Mouse (Mus musculus) bone marrow, adult 2 months (tissue): ENCODE results near the gene R3hdm4. TPM values are rescaled to one million over a fixed set of nuclear protein-coding genes. Genes with fewer than 3 reads are reported as not detected.
A peak's percentile ranks its signal among the peaks of the same experiment; 100 is the strongest.
"Not testable (repeated sequence)": the region's sequence is repeated elsewhere in the genome, so short reads cannot be mapped to it uniquely, and the experiment has no call there.

ENCODE experiments used
- H3K27ac ChIP-seq: fragments of 200-500 bp; 2 replicates; pipeline ENCODE4 v1.5.1; 2012; ENCODE audit warnings: low read depth, mild to moderate bottlenecking, control low read depth, inconsistent platforms, low read length; ENCODE audit not compliant: control insufficient read depth, poor library complexity, insufficient read depth
- H3K4me1 ChIP-seq: fragments of 200-500 bp; 2 replicates; pipeline ENCODE4 v1.6.1; 2011; ENCODE audit warnings: low read length; ENCODE audit not compliant: control insufficient read depth, insufficient read depth
- H3K4me3 ChIP-seq: fragments of 200-500 bp; replicated peaks from 2 replicates; pipeline ENCODE3; 2011; ENCODE audit warnings: mild to moderate bottlenecking, low read depth, low read length, control low read depth; ENCODE audit not compliant: control insufficient read depth
- CTCF ChIP-seq: fragments of 200-500 bp; IDR thresholded peaks from 2 replicates; pipeline ENCODE4 v1.5.1; 2011; ENCODE audit warnings: low read length, control low read depth; ENCODE audit not compliant: control insufficient read depth, insufficient read depth
- POLR2A ChIP-seq: fragments of 200-500 bp; IDR thresholded peaks from 2 replicates; pipeline ENCODE4 v1.6.1; 2011; ENCODE audit warnings: low read depth, mild to moderate bottlenecking, control low read depth, low read length, borderline replicate concordance; ENCODE audit not compliant: control insufficient read depth
- WGBS: fragments of 180-500 bp; shearing (Covaris S2); methylation state at CpG from one replicate; pipeline ENCODE4 v1.1.7; 2018; 5-methylcytosine and 5-hydroxymethylcytosine counted together
- polyA plus RNA-seq: library from polyadenylated mRNA; stranded (reverse); fragments of >200 nt; gene quantifications from 2 replicates; pipeline ENCODE4 v1.2.4, GENCODE M21; 2011; ENCODE audit warnings: low replicate concordance; ENCODE audit not compliant: missing spikeins, insufficient read depth, insufficient read length

R3hdm4 gene
- polyA plus RNA-seq, 1 experiment: 197 TPM

DNA sequence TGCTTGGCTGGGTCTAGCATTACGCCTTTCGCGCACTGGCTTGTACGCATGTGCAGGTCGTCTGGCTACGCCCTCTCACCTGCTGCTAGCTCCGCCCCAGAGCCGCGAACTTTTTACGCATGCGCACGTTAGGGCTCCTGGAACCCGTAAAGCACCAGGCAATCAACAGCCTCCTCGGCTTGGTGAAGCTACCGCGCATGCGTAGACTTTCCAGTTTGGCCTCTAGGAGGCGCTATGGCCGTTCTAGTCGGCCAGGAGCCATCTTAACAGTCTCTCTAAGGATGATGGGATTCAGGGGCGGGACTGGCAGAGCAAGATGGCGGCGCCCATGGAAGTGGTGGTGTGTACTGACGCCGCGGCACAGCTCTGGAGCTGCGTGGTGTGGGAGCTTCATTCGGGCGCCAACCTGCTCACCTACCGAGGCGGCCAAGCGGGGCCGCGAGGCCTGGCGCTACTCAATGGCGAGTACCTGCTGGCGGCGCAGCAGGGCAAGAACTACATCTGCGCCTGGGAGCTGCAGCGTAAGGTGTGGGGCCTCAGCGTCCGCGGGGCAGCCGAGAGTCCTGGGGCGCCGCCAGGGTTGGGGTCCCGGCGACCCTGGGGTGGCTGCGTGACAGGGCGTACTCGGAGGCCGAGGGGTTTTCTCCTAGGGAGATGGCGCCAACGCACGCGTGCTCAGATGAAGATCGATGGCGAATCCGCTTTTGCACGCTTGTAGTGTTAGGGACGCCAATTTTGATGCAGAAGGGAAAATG lies 39.0 kb upstream of the R3hdm4 start, which contains the start of gene Wdr18:
Gene Wdr18, plus strand, starts transcription at position 306 of the 755 bp plus-strand sequence.
- peaks cover 4% of the 10 kb centered on the region for H3K4me1 ChIP-seq
- WGBS: under 1% methylated on average over 61 of the region's 61 CpGs
- no peak within 1 kb of the TSS; the same call in 1 of the 2 replicates for H3K27ac ChIP-seq
- TF ChIP-seq POLR2A (peak; percentile 48; the same call in 1 of the 2 replicates), CTCF (peak; percentile 97)
- peak within 1 kb of the TSS; percentile 79 for H3K4me3 ChIP-seq

DNA sequence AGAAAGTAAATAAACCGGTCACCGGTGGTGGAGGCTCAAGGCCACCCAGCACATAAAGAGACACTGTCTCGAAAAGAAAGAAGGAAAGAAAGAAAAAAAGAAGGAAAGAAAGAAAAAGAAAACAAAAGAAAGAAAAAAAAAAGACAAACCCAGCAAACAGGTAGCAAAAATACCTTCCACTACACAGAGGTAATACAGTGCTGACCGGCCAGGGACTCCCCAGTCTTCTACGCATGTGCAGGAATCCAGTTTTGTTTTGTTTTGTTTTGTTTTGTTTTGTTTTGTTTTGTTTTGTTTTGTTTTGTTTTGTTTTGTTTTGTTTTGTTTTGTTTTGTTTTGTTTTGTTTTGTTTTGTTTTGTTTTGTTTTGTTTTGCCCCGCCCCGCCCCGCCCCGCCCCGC lies 38.4 kb upstream of the R3hdm4 start:
- H3K4me3 ChIP-seq: peak overlapping the region; percentile 31
- H3K4me1 ChIP-seq, H3K27ac ChIP-seq: not testable (repeated sequence)
- WGBS: 20% methylated on average over 10 of the region's 10 CpGs

DNA sequence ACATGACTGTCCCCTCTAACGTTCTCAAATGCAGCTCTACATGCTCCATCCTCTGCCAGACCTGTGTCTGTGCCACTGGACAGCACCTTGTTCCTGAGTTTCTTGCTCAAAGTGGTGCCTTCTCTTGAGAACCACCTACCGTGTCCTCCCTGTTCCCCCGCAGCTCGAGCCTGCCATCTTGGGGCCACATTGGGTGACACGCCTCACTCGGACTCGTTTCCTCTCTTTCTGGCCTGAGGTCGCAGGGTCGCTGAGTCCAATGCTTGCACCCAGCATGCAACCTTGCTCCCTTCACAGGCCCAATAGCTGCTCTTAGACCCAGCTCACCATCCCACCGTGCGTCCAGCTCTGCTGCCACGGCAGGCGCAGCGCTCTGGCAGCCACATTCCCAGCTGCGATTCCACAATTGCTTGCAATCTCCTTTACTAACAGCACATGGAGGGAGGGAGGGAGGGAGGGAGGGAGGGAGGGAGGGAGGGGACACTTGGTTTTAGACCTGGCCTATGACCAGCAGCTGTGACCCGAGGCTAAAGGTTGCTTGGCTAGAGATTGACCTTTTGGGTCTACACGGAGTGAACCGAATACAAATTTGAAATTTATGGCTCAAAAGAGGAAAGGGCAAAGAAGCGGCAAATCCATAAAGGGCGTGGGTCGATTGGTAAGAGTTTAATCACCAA lies 37.3 kb upstream of the R3hdm4 start:
- peaks cover 5% of the 10 kb centered on the region for H3K4me1 ChIP-seq
- 20% methylated on average over 21 of the region's 21 CpGs for WGBS
- peak overlapping the region; percentile 17 for H3K4me3 ChIP-seq
- TF ChIP-seq POLR2A (no peak), CTCF (peak; percentile 99)
- no peak overlapping the region for H3K27ac ChIP-seq

DNA sequence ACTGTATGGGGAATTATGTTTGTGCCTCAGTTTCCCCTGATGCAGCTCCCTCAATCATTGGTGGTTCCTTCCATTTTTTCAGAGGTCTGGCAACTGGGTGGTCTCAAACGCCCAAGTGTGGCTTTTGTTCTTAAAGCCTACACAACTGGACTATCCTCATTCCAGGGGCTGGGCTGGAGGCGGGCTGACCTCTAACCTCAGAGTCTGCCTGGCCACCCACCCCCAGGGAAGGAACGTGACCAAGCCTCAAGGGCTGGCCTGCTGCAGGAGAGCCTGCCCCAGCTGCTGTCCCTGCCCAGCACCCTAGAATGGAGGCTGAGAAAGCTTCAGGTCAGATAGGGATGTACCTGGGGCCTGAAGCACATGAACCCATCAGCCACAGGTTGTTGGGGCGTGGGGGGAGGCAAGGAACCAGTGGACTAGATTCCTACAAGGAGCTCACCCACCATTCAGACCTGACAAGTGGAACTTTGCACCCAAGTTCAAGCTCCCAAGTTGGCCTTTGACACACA lies 35.7 kb upstream of the R3hdm4 start:
- H3K4me3 ChIP-seq: no peak overlapping the region
- WGBS: 69% methylated on average over 4 of the region's 4 CpGs
- peaks cover 5% of the 10 kb centered on the region for H3K4me1 ChIP-seq
- H3K27ac ChIP-seq: no peak overlapping the region
- no peak for TF ChIP-seq CTCF

DNA sequence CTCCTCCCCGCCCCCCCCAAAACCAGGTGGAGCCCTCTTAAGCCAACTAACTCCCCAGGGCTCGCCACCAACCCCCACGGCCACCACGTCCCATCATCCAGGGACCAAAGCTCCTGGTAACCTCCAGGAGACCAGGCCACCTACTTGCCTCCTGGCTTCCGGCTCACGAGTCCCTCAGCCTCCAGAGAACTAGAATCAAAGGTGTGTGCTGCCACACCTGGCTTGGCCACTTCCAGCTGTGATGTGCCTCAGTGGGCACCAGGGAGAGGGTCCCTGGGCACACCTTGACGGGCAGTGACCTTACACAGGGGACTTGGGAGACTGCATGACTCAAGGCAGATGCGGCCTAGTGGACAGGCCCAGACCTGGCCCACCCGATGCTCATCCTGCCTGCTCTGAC lies 34.7 kb upstream of the R3hdm4 start:
- TF ChIP-seq CTCF (no peak), POLR2A (no peak)
- Histone ChIP-seq H3K27ac (no peak overlapping the region), H3K4me1 (peaks cover 5% of the 10 kb centered on the region), H3K4me3 (no peak overlapping the region)
- WGBS: 86% methylated on average over 9 of the region's 9 CpGs

DNA sequence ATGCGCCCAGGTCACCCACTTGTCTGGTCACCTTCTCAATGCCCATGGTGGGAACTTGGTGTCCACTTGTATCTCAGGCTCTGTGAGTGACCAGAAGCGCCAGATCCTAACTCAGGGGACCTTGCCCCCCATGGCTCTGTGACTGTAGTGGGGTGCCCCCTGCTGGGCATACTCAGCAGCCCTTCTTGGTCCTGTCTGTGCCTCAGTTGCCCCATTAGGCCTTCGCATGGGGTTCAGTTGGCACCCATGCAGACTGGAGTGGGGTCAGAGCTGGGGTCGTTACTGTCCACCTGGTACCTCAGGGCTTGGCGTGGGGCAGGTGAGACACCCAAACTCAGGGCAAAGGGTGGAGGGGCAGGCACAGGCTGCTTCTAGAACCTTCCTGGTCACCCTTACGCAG lies 32.9 kb upstream of the R3hdm4 start:
- peaks cover 3% of the 10 kb centered on the region; the same call in 1 of the 2 replicates for H3K4me1 ChIP-seq
- 75% methylated on average over 6 of the region's 6 CpGs for WGBS
- TF ChIP-seq CTCF: peak; percentile 76
- no peak for TF ChIP-seq POLR2A
- H3K27ac ChIP-seq: no peak overlapping the region
- H3K4me3 ChIP-seq: no peak overlapping the region

DNA sequence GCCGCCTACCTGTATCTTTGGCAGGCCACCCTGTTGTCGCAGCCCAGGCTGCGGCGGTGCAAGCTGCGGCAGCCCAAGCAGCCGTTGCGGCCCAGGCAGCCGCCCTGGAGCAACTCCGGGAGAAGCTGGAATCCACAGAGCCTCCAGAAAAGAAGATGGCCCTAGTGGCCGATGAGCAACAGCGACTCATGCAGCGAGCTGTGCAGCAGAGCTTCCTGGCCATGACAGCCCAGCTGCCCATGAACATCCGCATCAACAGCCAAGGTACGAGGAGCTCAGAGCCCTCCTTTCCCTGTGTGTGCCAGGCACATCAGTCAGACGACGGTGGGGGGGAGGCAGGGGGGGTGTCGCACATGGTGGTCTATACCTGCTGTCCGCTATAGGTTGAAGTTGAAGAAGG lies 29.7 kb upstream of the R3hdm4 start:
- Histone ChIP-seq H3K4me3 (no peak overlapping the region), H3K27ac (no peak overlapping the region), H3K4me1 (peaks cover 2% of the 10 kb centered on the region; the same call in 1 of the 2 replicates)
- TF ChIP-seq POLR2A: no peak
- no peak for TF ChIP-seq CTCF
- WGBS: 86% methylated on average over 18 of the region's 18 CpGs

DNA sequence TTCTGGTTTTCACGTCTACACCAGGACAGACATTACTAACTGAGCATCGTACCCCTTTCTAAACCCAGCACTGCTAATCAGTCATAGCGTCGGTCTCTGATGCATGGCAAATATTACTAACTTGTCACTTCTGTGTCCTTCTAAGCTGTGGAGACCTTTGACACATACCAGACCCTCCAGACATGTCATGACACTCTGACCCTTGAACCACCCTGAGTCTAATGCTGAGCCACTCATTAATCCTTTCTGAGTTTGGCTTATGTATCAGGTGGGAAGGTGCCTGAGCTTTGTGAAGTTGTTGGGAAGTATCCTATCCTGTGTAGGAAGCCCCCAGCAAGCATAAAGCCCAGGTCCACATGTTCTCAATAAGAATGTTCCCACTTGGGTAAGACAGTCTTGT lies 28.9 kb upstream of the R3hdm4 start:
- Histone ChIP-seq H3K4me3 (no peak overlapping the region), H3K27ac (no peak overlapping the region), H3K4me1 (peaks cover 3% of the 10 kb centered on the region)
- 93% methylated on average over 4 of the region's 4 CpGs for WGBS
- TF ChIP-seq CTCF: no peak
- TF ChIP-seq POLR2A: no peak
